Mouse (Mus musculus): Measurements from ENCODE around the gene Vmn2r117. TPM values are rescaled to one million over a fixed set of nuclear protein-coding genes. Genes with fewer than 3 reads are reported as not detected.
"Not testable (repeated sequence)": the region's sequence is repeated elsewhere in the genome, so short reads cannot be mapped to it uniquely, and the experiment has no call there.

Vmn2r117 gene
- total RNA-seq (2021): not detected
- long read RNA-seq, experiment 1: 0 reads
- long read RNA-seq, experiment 2: 0 reads

DNA sequence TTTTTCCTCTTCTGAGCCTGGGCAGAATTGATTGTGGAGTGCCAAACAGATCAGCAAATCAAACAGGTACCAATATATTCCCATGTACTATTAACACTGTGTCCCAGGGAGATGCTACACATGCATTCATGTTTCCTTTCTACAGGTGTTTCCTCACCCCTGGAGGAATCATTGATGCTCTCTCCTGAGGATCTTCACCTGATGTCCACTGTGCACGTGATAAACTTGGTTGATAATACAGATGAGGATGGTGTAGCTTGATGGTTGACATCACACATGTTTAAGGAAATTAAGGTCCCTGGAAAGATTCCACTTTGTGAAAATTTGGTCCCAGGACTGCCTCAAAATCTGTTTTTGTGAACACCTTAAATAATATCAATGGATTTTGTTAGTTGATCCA lies at the start of gene Vmn2r117:
TSS of gene Vmn2r117 (minus strand) at position 101 of the 400 bp plus-strand sequence.
- not testable (repeated sequence) for DNase-seq

DNA sequence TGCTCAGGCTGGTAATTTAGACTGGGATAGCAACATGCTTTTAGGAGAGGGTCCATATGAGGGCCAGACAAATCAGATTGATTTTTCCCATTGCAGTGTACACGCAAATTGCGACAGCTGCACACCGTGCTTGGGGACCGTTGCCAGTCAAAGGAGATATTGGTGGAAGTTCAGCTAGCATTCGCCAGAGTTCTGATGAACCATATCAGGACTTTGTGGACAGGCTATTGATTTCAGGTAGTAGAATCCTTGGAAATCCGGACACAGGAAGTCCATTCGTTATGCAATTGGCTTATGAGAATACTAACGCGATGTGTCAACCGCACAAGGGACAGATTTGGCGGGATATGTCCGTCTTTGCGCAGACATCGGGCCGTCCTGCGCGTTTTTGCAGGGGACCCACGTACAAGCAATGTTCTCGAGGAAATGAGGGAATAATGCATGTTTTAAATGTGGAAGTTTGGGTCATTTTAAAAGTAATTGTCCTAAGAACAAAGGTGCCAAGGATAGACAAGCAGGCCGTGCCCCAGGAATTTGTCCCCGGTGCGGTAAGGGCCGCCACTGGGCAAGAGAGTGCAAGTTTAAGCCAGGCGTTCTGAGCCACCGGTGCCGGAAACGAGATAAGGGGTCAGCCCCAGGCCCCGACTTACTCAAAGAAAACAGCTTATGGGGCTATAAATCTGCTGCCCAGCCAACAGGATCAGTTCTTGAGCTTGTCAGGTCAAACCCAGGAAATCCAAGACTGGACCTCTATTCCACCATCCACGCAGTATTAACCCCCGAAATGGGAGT lies 43.6 kb upstream of the Vmn2r117 start:
- not testable (repeated sequence) for DNase-seq

DNA sequence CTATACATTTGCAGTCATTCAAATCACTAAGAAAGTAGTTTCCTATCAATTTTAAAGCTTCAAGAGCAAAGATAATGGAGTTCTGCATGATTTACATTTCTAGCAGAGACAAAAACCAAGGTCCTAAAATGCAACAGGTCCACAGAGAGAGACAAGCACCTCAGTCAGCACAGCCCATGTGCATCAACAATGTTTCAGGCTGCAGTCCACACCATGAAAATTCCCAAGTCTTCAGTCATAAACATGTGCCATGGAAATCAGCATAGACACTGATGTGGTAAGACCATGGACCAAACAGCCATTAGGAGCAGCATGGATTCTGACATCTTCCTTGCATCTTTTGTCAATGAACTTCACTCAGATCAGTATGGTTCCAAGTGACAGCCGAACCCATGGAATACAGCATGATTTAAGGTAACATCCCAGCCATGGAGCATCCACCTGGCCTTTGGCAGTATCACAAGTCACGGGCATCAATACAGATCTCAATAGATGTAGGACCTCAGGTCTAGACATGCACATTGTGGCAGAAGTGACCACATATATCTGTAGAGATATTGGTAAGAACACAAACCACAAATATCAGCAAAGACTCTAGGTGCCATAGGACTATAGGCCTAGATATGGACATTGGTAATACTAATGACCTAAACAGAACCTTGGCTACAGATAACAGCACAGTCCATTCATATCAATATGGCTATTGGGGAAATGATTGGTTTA lies 39.4 kb upstream of the Vmn2r117 start:
- DNase-seq: no peak

DNA sequence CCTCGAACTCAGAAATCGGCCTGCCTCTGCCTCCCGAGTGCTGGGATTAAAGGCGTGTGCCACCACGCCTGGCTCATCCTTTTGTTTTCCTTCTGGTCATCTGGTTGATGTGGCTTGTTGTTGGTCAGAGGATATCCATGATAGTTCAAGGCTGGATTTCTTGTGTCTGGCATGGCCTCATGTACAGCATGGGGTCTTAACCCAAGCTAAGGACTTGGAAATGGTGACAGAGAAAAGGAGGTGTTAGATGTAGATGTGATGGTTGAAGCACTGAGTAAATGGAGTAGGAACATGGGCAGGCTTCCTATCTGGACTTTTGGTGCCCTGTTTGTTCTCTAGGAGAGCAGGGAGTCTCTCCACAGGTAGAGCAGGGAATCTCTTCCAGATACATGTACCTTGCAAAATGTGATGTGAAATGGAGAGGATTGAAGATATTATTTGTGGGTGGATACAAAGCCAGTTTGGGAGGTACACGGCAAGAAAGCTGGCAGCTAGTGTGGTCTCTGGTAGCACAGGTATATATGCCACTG lies 46.3 kb downstream of the Vmn2r117 start:
- DNase-seq: no peak

Other genes with a start within 250 kb of the Vmn2r117 start
- not detected for gene Vmn2r114, start 167.2 kb downstream of the Vmn2r117 start, total RNA-seq (2021)
- not detected for gene Vmn2r115, start 136.0 kb downstream of the Vmn2r117 start, total RNA-seq (2021)
- not detected for gene Vmn2r116, start 95.1 kb downstream of the Vmn2r117 start, total RNA-seq (2021)
- gene Zfp213, start 84.5 kb upstream of the Vmn2r117 start, total RNA-seq (2021): 10 to 100 TPM; 10.3 to 12.1 TPM
- 10 to 100 TPM in 1 of 2 experiments, 1 to 10 TPM in 1; 7.0 to 11.4 TPM for gene Zfp13, start 119.8 kb upstream of the Vmn2r117 start, total RNA-seq (2021)
- gene Zscan10, start 121.2 kb upstream of the Vmn2r117 start, total RNA-seq (2021): not detected
- gene Mmp25, start 165.6 kb upstream of the Vmn2r117 start, total RNA-seq (2021): under 1 TPM; 0.20 TPM
- gene Bicdl2, start 180.8 kb upstream of the Vmn2r117 start, total RNA-seq (2021): not detected
- gene Hcfc1r1, start 193.9 kb upstream of the Vmn2r117 start, total RNA-seq (2021): 100 to 1,000 TPM; 125 to 143 TPM
- 10 to 100 TPM; 28.6 to 30.3 TPM for gene Thoc6, start 194.2 kb upstream of the Vmn2r117 start, total RNA-seq (2021)
- 100 to 1,000 TPM; 116 to 301 TPM for gene Tnfrsf12a, start 197.8 kb upstream of the Vmn2r117 start, total RNA-seq (2021)
- gene Cldn6, start 199.6 kb upstream of the Vmn2r117 start, total RNA-seq (2021): not detected
- not detected for gene Cldn9, start 204.3 kb upstream of the Vmn2r117 start, total RNA-seq (2021)
- gene 1520401A03Rik, start 243.1 kb upstream of the Vmn2r117 start, total RNA-seq (2021): 10 to 100 TPM in 1 of 2 experiments, 1 to 10 TPM in 1; 7.7 to 23.0 TPM
- 1 to 10 TPM; 4.0 to 5.6 TPM for gene Pkmyt1, start 246.6 kb upstream of the Vmn2r117 start, total RNA-seq (2021)